Mouse (Mus musculus) adrenal gland, adult 2 months (tissue): ENCODE data around the gene Cacng4. TPM values are rescaled to one million over a fixed set of nuclear protein-coding genes. Genes with fewer than 3 reads are reported as not detected.

ENCODE experiments used
- DNase-seq: peaks from one replicate; pipeline ENCODE4 v3.0.0; 2021
- long read RNA-seq: library from polyadenylated mRNA; stranded (forward); transcript quantifications from one replicate; pipeline ENCODE4 v2.0.0, GENCODE M21; 2021
- polyA plus RNA-seq: library from polyadenylated mRNA; depleted of rRNA; stranded (reverse); fragments of >200 nt; gene quantifications from 2 replicates; pipeline ENCODE4 v1.2.3, GENCODE M21; 2012; rRNA removed
- total RNA-seq, 2 experiments: library from RNA; stranded (reverse); gene quantifications; 2 replicates each; pipeline ENCODE4 v1.2.3; 2021

Gene Cacng4
- total RNA-seq (1 to 10 TPM; 1.1 to 1.2 TPM), polyA plus RNA-seq (1.2 and 1.6 TPM in 2 replicates)
- long read RNA-seq, partial matches to known transcripts = 0 of 1 reads
- long read RNA-seq, other reads (novel, unspliced or antisense) = 1 of 1 reads

DNA sequence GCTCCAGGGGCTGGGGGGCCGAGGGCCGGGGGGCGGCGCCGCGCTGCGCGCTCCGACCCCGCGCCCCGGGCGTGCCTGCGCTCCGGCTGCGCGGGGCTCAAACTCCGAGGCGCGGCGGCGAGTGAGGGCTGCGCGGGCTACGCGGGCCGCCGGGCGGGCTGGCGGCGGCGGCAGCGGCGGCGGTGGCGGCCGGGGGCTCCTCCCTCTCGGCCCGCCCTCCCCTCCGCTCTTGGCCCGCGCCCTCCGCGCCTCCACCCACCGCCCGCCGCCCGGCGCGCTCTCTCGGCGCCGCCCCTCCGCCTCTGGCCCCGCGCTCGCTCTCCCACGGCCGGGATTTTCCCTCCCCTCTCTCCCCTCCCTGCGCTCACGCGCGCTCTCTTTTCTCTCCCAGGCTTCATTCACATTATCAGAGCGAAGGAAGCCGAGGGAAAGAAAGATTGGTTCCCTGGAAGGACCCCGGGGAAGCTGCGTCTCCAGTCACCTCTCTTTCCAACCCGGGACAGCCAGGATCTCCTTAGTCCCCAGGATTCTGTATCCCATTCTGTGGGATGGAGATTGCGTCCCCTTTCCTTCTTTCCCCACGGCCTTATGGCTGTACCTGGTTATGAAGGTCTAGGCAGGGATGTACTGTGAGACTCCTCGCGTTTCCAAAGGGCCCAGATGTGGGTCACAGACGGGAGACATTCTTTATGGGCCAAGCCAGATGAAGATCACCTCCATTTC, at the start of gene Cacng4:
TSS of gene Cacng4 (minus strand) at position 11 of the 723 bp plus-strand sequence.
- DNase-seq = peak; percentile 27

DNA sequence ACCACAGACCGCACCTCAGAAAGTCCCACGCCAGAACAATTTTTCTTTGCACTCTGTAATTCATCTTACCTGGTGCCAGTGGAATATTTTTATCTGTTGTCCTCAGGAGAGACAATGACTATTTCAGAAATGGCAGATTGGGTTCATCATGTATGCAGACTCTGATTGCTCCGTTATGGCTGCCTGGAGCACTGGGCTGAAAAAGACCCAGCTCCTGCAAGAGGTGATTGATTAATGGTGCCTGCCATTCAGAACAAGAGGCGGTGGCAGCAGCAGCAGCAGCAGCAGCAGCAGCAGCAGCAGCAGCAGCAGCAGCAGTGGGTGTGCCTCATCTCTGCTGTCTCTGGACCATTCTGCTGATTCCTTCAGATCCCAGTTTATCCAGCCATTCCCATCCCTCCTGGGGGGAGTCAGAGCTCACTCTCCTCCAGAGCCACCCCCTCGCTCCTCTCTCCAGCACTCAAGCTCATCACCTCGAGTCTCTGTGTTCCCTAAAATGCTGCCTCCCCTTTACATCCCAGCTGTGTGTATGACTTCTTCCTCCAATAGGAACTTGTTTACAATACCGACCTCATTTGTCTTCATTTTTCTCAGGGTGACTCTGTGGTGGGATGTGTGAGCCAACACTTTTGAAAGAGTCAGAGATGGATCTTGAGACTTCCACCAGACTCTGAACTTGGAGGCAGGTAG, 39.1 kb upstream of the Cacng4 start:
- DNase-seq = no peak

DNA sequence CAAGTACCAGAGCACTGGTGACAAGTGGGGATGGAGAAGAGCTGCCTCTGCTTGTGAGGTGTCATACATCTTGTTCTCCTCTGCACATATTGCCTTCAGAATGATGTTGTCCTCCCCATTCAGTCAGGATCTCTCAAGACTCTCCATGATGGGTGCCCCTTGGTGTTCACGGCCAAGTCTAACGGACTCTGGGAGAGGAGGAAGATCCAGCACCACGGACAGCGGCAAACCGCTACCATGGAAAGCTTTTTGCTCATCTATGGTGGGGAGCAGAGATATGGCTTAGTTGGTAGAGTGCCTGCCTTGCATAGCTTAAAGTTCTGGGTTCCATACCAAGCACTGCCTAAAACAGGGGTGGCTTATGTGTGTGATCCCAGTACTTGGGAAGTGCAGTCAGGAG, 22.8 kb upstream of the Cacng4 start:
- no peak for DNase-seq

DNA sequence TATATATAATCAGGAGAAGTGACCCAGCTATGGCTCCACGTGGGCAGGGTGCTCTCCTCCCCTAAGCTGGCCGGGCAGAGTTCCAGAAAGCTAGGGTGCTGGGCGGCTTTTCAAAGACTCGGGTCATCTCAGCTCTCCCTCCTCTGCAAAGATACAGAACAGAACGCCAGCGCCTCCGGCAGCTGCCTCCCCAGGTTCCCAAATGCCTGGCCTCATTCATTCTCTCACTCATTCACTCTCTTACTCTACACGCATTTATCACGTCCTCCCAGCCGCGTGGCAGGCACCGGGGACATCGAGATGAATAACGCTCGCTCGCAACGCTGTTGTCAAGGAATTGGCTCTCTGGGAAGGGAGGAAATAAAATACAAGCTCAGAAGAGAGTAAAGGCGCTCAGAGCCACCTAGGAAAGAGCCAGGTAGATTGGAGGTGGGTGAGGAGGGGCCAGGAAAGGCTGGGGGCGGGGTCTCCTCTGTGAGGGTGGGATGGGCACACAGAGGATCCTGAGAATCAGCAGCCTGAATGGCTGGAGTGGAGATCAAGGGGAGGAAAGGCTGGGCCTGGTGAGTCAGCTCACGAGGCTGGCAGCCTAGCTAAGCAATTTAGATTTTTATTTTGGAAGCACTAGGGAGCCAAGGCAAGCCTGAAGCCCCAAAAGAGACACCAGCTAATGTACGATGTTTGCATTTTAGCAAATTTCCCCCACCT, 18.7 kb upstream of the Cacng4 start:
- peak; percentile 65 for DNase-seq

DNA sequence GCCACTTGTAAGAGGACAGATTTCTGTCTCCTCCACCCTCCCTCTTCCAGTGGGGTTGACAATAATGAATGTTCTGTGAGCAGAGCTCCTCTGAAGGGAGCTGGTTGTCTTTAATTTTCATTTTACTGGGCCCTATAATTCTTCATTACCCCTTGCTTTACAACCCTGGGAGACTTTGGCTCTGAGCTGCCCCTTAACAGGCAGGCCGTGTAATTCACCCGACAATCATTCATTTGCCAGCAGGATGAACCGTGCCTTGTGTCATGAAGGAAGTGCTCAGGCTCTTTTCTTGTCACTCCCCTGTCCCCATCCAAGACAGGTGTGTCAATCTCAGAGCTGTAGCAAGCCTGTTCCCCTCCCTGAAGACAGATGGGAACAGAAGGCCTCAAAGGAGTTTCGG, 18.1 kb upstream of the Cacng4 start:
- no peak for DNase-seq

DNA sequence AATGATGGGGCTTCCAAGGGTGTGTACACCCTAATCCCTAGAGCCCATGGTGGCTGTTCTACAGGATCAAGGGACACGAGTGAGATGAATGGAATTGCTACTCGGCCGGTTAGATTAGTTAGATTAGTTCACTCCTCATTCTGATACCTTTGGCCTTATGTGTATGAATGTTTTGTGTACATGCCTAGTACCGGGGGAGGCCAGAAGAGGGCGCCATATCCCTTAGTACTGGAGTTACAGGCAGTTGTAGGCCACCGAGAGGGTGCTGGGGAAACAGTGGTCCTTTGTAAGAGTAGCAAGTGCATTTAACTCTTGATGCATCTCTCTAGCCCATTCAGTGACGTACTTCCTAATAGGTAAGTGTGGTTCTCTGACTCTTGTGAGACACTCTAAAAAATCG, 14.2 kb upstream of the Cacng4 start:
- DNase-seq = no peak

DNA sequence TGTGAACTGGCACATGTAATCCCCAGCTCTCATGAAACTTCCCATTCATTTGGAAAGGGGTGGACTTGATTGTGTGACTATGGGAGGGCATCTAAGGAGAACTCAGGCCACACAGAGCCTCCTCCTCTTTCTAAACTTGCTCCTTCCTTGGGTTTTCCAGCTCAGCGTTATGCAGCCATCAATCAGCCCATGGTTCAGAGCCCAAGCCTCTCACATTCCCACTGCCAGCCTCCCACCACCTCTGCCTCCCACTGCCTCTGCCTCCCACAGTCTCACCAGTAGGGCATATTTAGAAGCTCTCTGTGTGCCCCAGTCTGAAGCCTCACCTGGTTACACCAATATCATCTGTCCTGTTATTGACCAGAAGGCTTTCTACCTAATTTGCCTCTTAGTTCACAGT, 11.7 kb upstream of the Cacng4 start:
- no peak for DNase-seq

DNA sequence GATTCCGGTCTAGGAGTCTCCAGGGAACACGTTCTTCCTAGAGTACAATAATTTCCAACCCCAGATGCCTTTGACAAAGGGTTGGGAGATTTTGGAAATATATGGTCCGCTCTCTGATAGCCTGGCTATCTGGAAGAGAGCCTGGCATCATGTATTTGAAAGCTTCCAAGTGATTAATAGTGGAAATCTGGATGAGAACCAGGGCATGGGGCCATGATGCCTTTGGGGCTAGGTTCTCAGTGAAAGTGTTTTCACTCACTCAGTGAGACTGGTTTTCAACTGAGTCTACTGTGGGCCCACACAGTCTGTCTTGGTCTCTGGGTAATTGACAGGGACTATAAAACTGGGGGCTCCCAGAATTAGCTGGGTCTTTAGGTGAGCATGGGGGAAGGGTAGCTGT, 7.6 kb upstream of the Cacng4 start:
- no peak for DNase-seq

DNA sequence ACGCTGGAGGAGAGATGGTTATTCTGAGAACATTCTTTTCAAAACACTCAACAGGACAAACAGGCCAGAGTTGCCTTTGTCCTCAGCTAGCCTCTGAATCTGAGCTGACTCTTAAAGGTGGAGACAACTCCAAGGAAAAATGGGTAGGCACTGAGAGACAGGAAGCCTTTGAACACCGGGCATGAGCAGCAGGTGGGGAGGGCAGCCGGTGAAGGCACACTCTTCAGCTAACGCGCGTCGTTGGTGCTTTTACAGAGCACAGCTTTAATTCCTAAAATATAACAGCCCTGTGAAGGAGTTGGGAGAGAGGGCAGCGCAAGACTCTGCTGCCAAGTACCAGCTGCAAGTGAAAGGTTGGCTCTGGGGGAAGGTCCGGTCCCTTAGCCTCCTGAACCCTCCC, 5.0 kb upstream of the Cacng4 start:
- no peak for DNase-seq

DNA sequence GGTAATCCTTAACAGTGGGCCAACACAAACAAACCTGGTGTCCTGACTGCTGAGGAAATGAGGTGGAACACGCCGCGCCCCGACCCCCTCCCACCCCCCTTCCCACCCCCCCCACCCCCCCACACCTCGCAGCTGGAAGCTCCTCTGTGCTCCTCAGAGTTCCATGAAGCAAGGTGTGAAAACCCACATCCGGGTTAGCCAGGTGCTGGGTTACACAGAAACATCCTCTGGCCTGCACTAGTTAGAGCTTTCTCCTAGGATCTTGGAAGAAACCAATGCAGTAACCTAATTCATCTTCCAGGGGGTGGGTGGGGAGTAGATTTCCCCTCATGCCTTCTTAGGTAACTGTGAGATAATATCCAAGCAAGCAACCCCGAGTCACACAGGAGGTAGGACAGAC, 2.0 kb upstream of the Cacng4 start:
- DNase-seq = no peak

DNA sequence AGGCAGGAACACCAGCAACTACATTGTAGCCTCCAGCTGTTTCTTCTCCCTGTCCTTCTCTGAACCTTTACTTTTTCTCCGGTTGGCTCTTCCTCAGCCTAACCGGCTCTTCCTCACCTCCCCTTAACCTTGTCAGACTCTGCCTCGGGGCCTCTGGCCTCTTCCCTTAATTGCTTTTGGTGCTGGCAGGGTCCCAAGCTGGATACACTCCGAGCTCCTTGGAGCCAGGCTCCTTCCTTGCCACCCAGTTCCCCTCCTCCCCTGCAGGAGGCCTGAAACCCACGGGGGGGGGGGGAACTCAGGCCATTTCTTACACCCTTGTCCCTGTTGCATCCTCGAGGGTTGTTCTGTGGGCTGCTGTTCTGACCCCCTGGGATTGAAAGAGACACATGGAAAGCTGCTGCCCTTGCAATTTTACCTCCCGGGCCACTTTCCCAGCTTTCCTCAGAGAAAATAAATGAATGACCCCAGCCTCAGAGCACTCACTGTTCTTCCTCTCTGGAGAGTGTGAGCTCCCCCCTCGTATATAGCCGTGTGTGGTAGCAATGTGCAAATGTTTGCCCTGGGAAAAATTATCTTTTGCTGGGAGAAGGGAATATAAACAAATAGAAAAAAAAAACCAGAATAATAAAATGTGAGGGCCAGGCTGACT, 1.2 kb upstream of the Cacng4 start:
- peak; percentile 32 for DNase-seq

DNA sequence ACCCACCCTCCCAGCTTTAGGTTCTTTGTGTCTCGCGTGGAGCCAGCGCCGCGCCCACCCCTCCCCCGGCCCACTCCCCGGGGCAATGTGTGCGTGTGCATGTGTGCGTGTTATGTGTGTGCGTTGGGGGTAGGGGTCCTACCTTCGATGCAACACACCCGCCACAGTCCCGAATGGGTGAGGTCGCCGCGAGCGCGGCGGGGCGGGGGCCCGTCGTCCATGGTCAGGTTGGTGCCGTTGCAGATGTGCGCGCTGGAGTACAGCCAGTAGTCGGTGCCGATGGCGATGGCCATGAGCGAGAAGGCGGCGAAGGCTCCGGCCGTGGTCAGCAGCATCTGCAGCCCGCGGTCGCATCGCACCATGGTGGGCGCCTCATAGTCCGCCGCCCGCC, 259 bp downstream of the Cacng4 start:
- DNase-seq = peak; percentile 30

DNA sequence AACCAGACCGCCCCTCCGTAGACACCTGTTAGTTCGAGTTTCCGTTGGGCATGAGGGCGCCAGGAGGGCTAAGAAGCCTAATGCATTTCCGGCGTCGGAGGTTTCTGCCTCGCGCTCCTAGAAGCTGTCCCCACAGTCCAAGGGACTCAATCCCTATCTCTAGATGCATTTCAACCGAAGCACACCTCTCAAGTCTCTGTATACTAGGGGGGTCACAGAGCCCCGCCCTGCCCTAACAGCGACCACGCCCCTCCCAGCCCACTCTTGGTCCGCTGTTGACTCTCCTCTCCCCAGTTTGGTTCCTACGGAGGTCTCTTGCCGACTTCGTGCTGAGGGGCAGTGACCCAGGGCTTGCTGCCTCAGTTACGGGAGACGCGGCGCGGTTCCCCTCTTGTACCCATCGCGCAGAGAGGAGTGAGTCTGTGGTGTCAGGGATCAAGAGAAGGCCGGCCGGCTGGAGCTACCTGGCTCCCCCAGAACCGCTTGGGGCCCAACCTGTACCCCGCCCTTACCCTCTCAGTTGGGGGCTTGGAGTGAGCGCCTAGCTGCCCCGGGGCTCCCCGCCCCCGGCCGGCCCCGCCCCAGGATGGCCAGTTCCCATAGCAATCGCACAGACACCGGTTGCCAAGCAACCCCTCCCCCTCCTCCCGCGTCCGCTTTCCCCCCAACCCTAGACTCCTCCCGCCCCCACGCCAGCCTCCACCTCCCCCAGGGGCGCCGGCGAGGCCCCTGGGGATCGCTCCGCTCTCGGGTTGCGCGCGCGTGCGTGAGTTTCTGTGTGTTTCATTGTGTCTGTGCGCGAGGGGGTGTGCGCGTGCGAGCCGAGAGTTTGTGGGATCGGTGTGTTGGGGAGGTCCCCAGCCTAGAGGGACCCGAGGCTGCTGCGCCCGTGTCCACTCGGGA, 906 bp downstream of the Cacng4 start:
- DNase-seq = no peak

DNA sequence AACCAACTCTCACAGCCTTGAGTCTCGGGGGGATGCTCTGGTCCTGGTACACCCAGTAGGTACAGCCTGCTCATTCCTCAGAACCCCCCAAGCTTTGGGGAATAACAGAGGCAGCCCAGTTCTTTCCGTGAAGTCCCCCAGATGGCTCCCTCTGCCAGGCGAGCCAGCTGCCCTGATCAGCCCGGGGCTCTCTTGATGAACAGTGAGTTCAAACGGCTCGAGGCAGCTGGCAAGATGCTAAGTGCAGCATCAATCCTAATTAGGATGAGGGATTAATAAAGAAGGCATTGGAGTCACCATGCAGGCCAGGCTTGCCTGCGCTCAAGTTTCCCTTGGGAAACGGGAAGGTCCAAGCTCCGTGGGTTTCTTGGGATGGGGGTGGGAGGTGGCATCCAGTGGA, 2.2 kb downstream of the Cacng4 start:
- DNase-seq = no peak

DNA sequence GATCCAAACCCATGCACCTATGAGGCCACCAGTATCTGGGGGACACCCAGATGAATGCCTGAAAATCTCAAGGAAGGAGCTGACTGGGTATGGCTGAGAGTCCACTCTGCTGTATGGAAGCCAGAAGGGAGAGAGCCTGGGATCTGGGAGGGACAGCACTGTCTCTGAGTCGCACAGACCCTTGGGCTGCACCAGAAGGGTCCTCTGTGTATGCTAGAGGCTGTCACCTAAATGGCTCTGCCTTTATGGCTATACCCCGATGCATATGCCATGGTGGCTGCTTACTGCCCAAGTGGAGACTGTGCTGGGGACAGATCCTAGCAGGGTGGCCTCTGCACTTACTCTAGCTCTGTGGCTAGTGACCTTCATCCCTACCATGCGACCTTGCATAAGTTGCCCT, 8.6 kb downstream of the Cacng4 start:
- no peak for DNase-seq

DNA sequence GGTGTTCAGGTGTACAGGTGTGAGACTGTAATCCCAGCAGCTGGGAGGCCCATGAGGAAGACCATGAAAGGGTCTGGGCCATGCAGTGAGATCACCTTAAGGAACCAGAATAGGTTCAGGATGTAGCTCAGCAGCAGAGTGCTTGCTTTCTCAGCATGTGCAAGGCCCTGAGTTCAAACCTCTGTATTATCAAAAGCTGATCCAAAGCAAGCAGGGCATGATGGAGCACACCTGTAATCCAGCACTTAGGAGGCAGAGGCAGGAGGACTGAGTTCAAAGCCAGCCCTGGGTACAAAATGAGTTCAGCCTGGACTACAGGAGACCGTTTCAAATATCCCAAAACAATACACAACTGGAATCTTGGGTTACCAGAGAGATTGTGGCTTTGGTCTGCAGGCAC, 9.1 kb downstream of the Cacng4 start:
- DNase-seq = no peak

DNA sequence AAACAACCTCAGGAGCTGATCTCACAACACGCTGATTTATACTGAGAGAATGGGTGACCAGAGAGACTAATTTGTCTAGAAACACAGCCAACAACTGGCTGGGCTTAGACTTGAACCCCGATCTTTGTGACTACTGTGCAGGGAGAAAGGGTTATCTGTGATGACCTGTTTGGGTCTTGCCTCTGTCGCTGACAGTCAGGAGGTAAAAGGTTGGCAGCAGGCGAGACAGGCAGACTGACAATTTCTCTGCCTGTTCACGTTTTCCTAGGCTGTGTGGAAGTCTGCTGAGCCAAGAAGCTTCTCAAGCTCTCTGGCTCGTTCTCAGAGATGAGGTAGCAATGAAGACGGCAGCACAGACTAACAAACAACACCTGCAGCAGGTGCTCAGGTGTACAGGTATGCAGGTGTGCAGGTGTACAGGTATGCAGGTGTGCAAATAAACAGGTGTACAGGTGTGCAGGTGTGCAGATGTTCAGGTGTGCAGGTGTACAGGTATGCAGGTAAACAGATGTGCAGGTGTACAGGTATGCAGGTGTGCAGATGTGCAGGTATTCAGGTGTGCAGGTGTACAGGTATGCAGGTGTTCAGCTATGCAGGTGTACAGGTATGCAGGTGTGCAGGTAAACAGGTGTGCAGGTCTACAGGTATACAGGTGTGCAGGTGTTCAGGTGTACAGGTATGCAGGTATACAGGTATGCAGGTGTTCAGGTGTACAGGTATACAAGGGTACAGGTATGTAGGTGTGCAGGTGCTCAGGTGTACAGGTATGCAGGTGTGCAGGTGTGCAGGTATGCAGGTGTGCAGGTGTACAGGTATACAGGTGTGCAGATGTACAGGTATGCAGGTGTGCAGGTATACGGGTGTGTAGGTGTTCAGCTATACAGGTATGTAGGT, 10.2 kb downstream of the Cacng4 start:
- DNase-seq = no peak

DNA sequence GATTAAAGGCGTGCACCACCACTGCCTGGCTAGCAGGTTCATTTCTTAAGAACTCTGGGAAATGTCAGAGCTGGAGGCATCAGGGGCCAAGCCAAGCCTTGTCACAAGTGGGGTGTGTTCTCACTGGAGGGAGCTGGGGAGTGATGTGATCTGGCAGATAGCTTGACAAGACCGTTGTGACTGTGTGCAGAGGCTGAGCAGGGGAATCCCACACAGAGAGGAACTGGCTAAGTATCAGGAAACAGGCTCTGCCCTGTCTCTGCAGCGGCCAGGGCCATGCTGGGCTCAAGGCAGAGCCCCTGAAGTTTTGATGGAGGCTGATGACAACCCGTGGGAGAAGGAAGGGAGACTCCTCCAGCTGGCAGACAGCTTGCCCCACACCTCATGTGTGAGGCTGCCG, 11.8 kb downstream of the Cacng4 start:
- DNase-seq = no peak

DNA sequence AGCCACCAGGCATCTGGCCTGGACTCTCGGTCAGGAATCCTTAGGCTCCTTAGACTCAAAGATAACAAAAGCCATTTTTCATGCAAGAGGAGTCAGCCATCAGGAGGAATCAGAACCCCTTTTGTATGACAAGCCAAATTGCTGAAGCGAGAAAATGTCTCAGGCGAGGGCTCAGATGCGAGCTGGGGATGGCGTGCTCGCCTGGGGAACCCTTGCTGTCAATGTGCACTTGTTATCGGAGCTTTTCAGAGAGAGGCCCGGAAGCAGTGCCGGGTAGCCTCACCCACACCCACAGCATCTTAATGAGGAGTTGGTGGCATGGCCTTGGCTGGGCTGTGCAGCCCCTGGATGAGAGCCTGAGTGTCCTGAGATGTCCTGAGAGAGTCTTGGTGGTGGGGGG, 15.5 kb downstream of the Cacng4 start:
- no peak for DNase-seq

DNA sequence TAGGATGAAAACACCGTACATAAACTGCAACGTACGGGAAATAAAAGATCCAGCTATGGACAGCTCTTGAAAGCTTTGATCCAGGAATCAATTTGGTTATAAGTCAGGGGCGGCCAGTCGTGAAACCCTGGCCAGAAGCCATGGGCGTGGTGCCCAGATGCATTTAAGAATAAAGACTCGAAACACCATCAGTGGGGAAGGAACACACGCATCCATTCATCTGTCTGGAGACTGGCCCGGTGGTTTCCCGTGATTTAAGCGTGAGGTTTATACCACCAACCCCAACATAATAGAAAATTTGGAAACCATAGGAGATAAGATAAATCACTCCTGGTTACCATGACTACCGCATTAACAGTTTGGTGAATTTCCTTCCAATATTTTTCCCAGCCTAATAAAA, 16.9 kb downstream of the Cacng4 start:
- DNase-seq = no peak
